In genomic region chr11:100290235-100290634, GRCm38 (mm10) we compare ENCODE assay signal across 15 mouse cellular contexts. TPM values are rescaled to one million over a fixed set of nuclear protein-coding genes. Genes with fewer than 3 reads are reported as not detected.
DNase-seq lines count a peak whose midpoint lies in the region; ATAC-seq and TF ChIP-seq lines count a peak whose summit lies in the region.
"Had no signal": no experiment of that assay in that cellular context is flagged by ENCODE, and none has a peak within 500 bp of the region (broad histone marks: within the 10 kb centered on the region; RNA-seq: fewer than 3 reads in every experiment).

No protein-coding gene starts in this region.

- H3K4me1 ChIP-seq in heart, embryonic 10.5 days: peaks cover 36% of the 10 kb centered on the region
- H3K4me1 ChIP-seq in lung, adult 2 months (ENCODE audit: control insufficient read depth, insufficient read depth, low read length): peaks cover 25% of the 10 kb centered on the region
- peaks cover 8% of the 10 kb centered on the region; the same call in 1 of the 2 replicates for H3K4me1 ChIP-seq in stomach, postnatal 0 days (replicated peaks; ENCODE audit: control insufficient read depth, insufficient read depth)

- TF ChIP-seq CTCF in lung, adult 2 months (IDR thresholded peaks at IDR 0.05; ENCODE audit: insufficient read depth, low read length): no peak
- no peak for TF ChIP-seq CTCF in stomach, postnatal 0 days (IDR thresholded peaks at IDR 0.05; ENCODE audit: low read depth)

- H3K4me3 ChIP-seq in heart, embryonic 10.5 days: no peak overlapping the region
- H3K4me3 ChIP-seq in lung, adult 2 months (replicated peaks; ENCODE audit: extremely low read depth, low read depth, low read length): no peak overlapping the region
- H3K4me3 ChIP-seq in stomach, postnatal 0 days (ENCODE audit: low read depth, low read length): no peak overlapping the region
- H3K4me3 ChIP-seq: hindbrain, embryonic 12.5 days had no signal

- peak overlapping the region; percentile 50 for H3K9ac ChIP-seq in stomach, postnatal 0 days (ENCODE audit: low read length)
- H3K9ac ChIP-seq: hindbrain, embryonic 12.5 days had no signal

- no peaks in the 10 kb centered on the region for H3K36me3 ChIP-seq in heart, embryonic 10.5 days
- no peaks in the 10 kb centered on the region for H3K36me3 ChIP-seq in stomach, postnatal 0 days (ENCODE audit: control insufficient read depth, insufficient read depth, low read length)
- H3K36me3 ChIP-seq: hindbrain, embryonic 12.5 days had no signal

- ATAC-seq in stomach, postnatal 0 days (ENCODE audit: low FRiP score, low TSS enrichment): no peak

- DNase-seq in heart, embryonic 10.5 days (ENCODE audit: low spot score): no peak
- no peak for DNase-seq in heart, postnatal 25 days (ENCODE audit: low spot score)
- DNase-seq in retina, postnatal 1 day: peak; percentile 54
- DNase-seq in retina, embryonic 14.5 days (ENCODE audit: low spot score): no peak
- DNase-seq in lung, adult 2 months: peak; percentile 43
- DNase-seq in stomach, postnatal 0 days (ENCODE audit: low spot score): peak; percentile 52
- DNase-seq in layer of hippocampus, adult 9-10 months (ENCODE audit: low spot score): no peak
- DNase-seq in frontal cortex, postnatal 14 days (ENCODE audit: low spot score in 2 of 2): no peak
- DNase-seq: cerebellum, adult 11-12 months; gastrocnemius, postnatal 10 days; kidney, postnatal 14 days; left cerebral cortex, postnatal 4 days; right cerebral cortex, adult 18-20 months had no signal

- TF ChIP-seq POLR2A in lung, adult 2 months (IDR thresholded peaks at IDR 0.05; ENCODE audit: borderline replicate concordance, extremely low read depth, low read depth, low read length): no peak

- no peak overlapping the region for H3K4me2 ChIP-seq in stomach, postnatal 0 days (replicated peaks; ENCODE audit: low read depth)
- H3K4me2 ChIP-seq: hindbrain, embryonic 12.5 days had no signal

- peak overlapping the region; percentile 54; the same call in 1 of the 2 replicates for H3K27ac ChIP-seq in heart, embryonic 10.5 days
- peak overlapping the region; percentile 98 for H3K27ac ChIP-seq in stomach, postnatal 0 days (replicated peaks)
- H3K27ac ChIP-seq: hindbrain, embryonic 12.5 days had no signal

- intact Hi-C loops in heart, postnatal 25 days (cut with DNase I): loop anchor here (5.0 kb wide), 1 partner anchor 908 kb away; no protein-coding TSS in a partner anchor

- no peak for TF ChIP-seq EP300 in stomach, postnatal 0 days (optimal IDR thresholded peaks at IDR 0.05)

- no peaks in the 10 kb centered on the region for H3K9me3 ChIP-seq in heart, embryonic 10.5 days
- no peaks in the 10 kb centered on the region for H3K9me3 ChIP-seq in stomach, postnatal 0 days (ENCODE audit: control insufficient read depth, low read length)
- H3K9me3 ChIP-seq: hindbrain, embryonic 12.5 days had no signal

- peaks cover 47% of the 10 kb centered on the region for H3K27me3 ChIP-seq in heart, embryonic 10.5 days (ENCODE audit: insufficient read depth, poor library complexity, severe bottlenecking)
- no peaks in the 10 kb centered on the region for H3K27me3 ChIP-seq in stomach, postnatal 0 days (ENCODE audit: control insufficient read depth, insufficient read depth, low read length)

- WGBS in heart, embryonic 10.5 days: 49% methylated on average over 5 of the region's 5 CpGs
- WGBS in lung, adult 2 months: 31% methylated on average over 5 of the region's 5 CpGs
- 15% methylated on average over 5 of the region's 5 CpGs for WGBS in stomach, postnatal 0 days

RNA-seq across cellular contexts. Expression of gene Krt42, which starts 20.6 kb away (rescaled TPM):
- not detected in 2 replicates for polyA plus RNA-seq in heart, embryonic 10.5 days (2016; fragmentation: Nextera tagmentation; extraction: Ambion mirVana)
- total RNA-seq in heart, postnatal 25 days (2021): not detected
- polyA plus RNA-seq in lung, adult 2 months (2012; rRNA removed): not detected in 2 replicates
- 0.10 and 0.12 TPM in 2 replicates for polyA plus RNA-seq in stomach, postnatal 0 days (2015; fragmentation: Nextera tagmentation; extraction: Ambion mirVana)
- total RNA-seq: gastrocnemius, postnatal 10 days; left cerebral cortex, postnatal 4 days; megakaryocyte, adult 5-6 weeks had no signal
- polyA plus RNA-seq: hindbrain, embryonic 12.5 days had no signal

RNA-seq across cellular contexts. Expression of gene Krt17, which starts 29.4 kb away (rescaled TPM):
- polyA plus RNA-seq in heart, embryonic 10.5 days (2016; fragmentation: Nextera tagmentation; extraction: Ambion mirVana): 0.17 and 0.19 TPM in 2 replicates
- not detected for total RNA-seq in heart, postnatal 25 days (2021)
- polyA plus RNA-seq in lung, adult 2 months (2012; rRNA removed): 0.38 and 0.65 TPM in 2 replicates
- polyA plus RNA-seq in stomach, postnatal 0 days (2015; fragmentation: Nextera tagmentation; extraction: Ambion mirVana): 46.4 and 63.4 TPM in 2 replicates
- total RNA-seq: left cerebral cortex, postnatal 4 days; megakaryocyte, adult 5-6 weeks had no signal

RNA-seq across cellular contexts. Expression of gene Eif1, which starts 29.4 kb away (rescaled TPM):
- 1,444 and 1,503 TPM in 2 replicates for polyA plus RNA-seq in heart, embryonic 10.5 days (2016; fragmentation: Nextera tagmentation; extraction: Ambion mirVana)
- total RNA-seq in heart, postnatal 25 days (2021): 1,000 to 10,000 TPM; 1,459 to 1,550 TPM
- 125 and 131 TPM in 2 replicates for polyA plus RNA-seq in lung, adult 2 months (2012; rRNA removed)
- 1,487 and 1,495 TPM in 2 replicates for polyA plus RNA-seq in stomach, postnatal 0 days (2015; fragmentation: Nextera tagmentation; extraction: Ambion mirVana)

RNA-seq across cellular contexts. Expression of gene Krt16, which starts 41.5 kb away (rescaled TPM):
- not detected in 2 replicates for polyA plus RNA-seq in heart, embryonic 10.5 days (2016; fragmentation: Nextera tagmentation; extraction: Ambion mirVana)
- total RNA-seq in heart, postnatal 25 days (2021): not detected
- polyA plus RNA-seq in lung, adult 2 months (2012; rRNA removed): 0.58 TPM in 1 of 2 replicates, not detected in the other
- 2.1 and 4.0 TPM in 2 replicates for polyA plus RNA-seq in stomach, postnatal 0 days (2015; fragmentation: Nextera tagmentation; extraction: Ambion mirVana)
- total RNA-seq: gastrocnemius, postnatal 10 days; left cerebral cortex, postnatal 4 days; megakaryocyte, adult 5-6 weeks had no signal
- polyA plus RNA-seq: hindbrain, embryonic 12.5 days had no signal

RNA-seq across cellular contexts. Expression of gene Gast, which starts 44.0 kb away (rescaled TPM):
- not detected in 2 replicates for polyA plus RNA-seq in heart, embryonic 10.5 days (2016; fragmentation: Nextera tagmentation; extraction: Ambion mirVana)
- total RNA-seq in heart, postnatal 25 days (2021): not detected
- not detected in 2 replicates for polyA plus RNA-seq in lung, adult 2 months (2012; rRNA removed)
- 52.0 and 84.7 TPM in 2 replicates for polyA plus RNA-seq in stomach, postnatal 0 days (2015; fragmentation: Nextera tagmentation; extraction: Ambion mirVana)
- total RNA-seq: gastrocnemius, postnatal 10 days; left cerebral cortex, postnatal 4 days; megakaryocyte, adult 5-6 weeks had no signal

Comparison
In these comparisons a context has a peak if more than half of its experiments do, and no peak if none do; other contexts are left out.
1. DNase-seq: peak in retina, postnatal 1 day (single experiment), lung, adult 2 months (single experiment) and stomach, postnatal 0 days (single experiment); none in heart, embryonic 10.5 days (single experiment), heart, postnatal 25 days (single experiment), retina, embryonic 14.5 days (single experiment), layer of hippocampus, adult 9-10 months (single experiment) and frontal cortex, postnatal 14 days (0 of 2).
2. RNA of gene Krt17, which starts 29.4 kb away (polyA plus RNA-seq): 46.4 to 63.4 TPM in stomach, postnatal 0 days; 0.38 to 0.65 TPM in lung, adult 2 months and 0.17 to 0.19 TPM in heart, embryonic 10.5 days; every median in the first group is over 10 times any median in the second.
3. RNA of gene Eif1, which starts 29.4 kb away (polyA plus RNA-seq): 1,444 to 1,503 TPM in heart, embryonic 10.5 days and 1,487 to 1,495 TPM in stomach, postnatal 0 days; 125 to 131 TPM in lung, adult 2 months; every median in the first group is over 10 times any median in the second.